Mouse (Mus musculus) spleen, adult 2 months (tissue): Measurements from ENCODE around the gene Itpr1.

Source experiments
- CTCF ChIP-seq: fragments of 200-500 bp; IDR thresholded peaks from 2 replicates; pipeline ENCODE4 v1.5.1; 2011; ENCODE audit warnings: mild to moderate bottlenecking, inconsistent platforms; ENCODE audit not compliant: insufficient read depth, insufficient read length, insufficient replicate concordance; ENCODE audit errors: extremely low read depth
- POLR2A ChIP-seq: fragments of 200-500 bp; IDR thresholded peaks from 2 replicates; pipeline ENCODE4 v1.6.1; 2011; ENCODE audit warnings: low read depth, low read length, inconsistent platforms

- no peak for TF ChIP-seq CTCF
- TF ChIP-seq POLR2A, result no peak
Measured at GRCm38 (mm10) chr6:108532486-108533179, 319.7 kb downstream of the Itpr1 start.
